Mouse (Mus musculus) liver, postnatal 0 days (tissue): Measurements from ENCODE around the gene Tceal8.

ENCODE experiments used
- CTCF ChIP-seq: sonication (generic); IDR thresholded peaks from 2 replicates; pipeline ENCODE4 v1.5.1; 2016; ENCODE audit warnings: antibody characterized with exemption, low read depth
- EP300 ChIP-seq: IDR thresholded peaks from 2 replicates; pipeline ENCODE4 v1.6.1; 2016; ENCODE audit warnings: antibody characterized with exemption, low read depth, mild to moderate bottlenecking

GRCm38 (mm10) chrX:136213396-136213795, 41.3 kb upstream of the Tceal8 start:
- TF ChIP-seq CTCF (no peak), EP300 (no peak)
